Mouse (Mus musculus): Measurements from ENCODE around the gene Olfr688. TPM values are rescaled to one million over a fixed set of nuclear protein-coding genes. Genes with fewer than 3 reads are reported as not detected.

The Olfr688 gene
- not detected for polyA plus RNA-seq (2012; fragmentation: generic; extraction: Trizol)

DNA sequence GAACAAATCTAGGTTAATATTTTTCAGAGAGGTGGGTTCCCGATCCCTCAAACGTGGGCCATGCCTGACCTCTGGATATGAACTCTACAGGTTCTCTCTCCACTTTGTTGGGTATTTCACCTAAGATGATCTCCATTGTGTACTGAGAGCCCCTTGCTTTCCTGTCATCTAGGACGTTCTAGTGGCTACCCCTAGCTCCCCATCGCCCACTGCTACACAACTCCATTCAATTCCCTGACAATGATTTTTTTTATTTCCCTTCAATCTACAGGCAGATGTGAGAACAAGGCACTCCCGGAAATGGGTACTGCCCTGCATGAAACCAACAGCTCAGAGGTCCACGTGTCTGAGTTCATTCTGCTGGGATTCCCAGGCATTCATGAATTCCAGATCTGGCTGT lies at the start of gene Olfr688:
TSS of gene Olfr688 (plus strand) at position 301 of the 400 bp plus-strand sequence.
- no peak within 1 kb of the TSS for H3K4me2 ChIP-seq (ENCODE audit: low read depth)
- H3K79me2 ChIP-seq (ENCODE audit: control insufficient read depth, insufficient read depth): no peaks in the 10 kb centered on the region
- H3ac ChIP-seq (ENCODE audit: control insufficient read depth, insufficient read length): no peak within 1 kb of the TSS
- no peaks in the 10 kb centered on the region for H3K27me3 ChIP-seq (ENCODE audit: control insufficient read depth, insufficient read depth, insufficient read length)
- H3K36me3 ChIP-seq (ENCODE audit: control insufficient read depth, insufficient read depth): no peaks in the 10 kb centered on the region
- TF ChIP-seq TCF3 (IDR thresholded peaks at IDR 0.05; ENCODE audit: insufficient read length, low read depth): no peak
- no peak for TF ChIP-seq E2F4 (IDR thresholded peaks at IDR 0.05; ENCODE audit: insufficient read depth)
- TF ChIP-seq CEBPB (IDR thresholded peaks at IDR 0.05; ENCODE audit: insufficient read depth, poor library complexity, severe bottlenecking): no peak
- no peak for TF ChIP-seq MYOG (IDR thresholded peaks at IDR 0.05; ENCODE audit: control insufficient read depth in 1 of 3, insufficient read depth in 1 of 3, insufficient read length in 2 of 3, low read depth in 2 of 3)
- no peak for TF ChIP-seq POLR2AphosphoS2 (IDR thresholded peaks at IDR 0.05; ENCODE audit: insufficient read length, low read depth)
- TF ChIP-seq REST (IDR thresholded peaks at IDR 0.05; ENCODE audit: insufficient read depth, insufficient read length): no peak
- no peak for TF ChIP-seq USF1 (IDR thresholded peaks at IDR 0.05; ENCODE audit: low read depth)
- TF ChIP-seq TCF12 (IDR thresholded peaks at IDR 0.05; ENCODE audit: insufficient read depth, poor library complexity, severe bottlenecking): no peak
- TF ChIP-seq MYOD1 (IDR thresholded peaks at IDR 0.05; ENCODE audit: control insufficient read depth in 1 of 3, insufficient read length in 2 of 3, low read depth in 2 of 3): no peak
- no peak for TF ChIP-seq MAX (IDR thresholded peaks at IDR 0.05; ENCODE audit: low read depth)
- TF ChIP-seq POLR2A (IDR thresholded peaks at IDR 0.05; ENCODE audit: insufficient read length, low read depth): no peak
- TF ChIP-seq SRF (IDR thresholded peaks at IDR 0.05; ENCODE audit: control insufficient read depth, insufficient read length, low read depth): no peak
- no peak within 1 kb of the TSS for H3K4me3 ChIP-seq

DNA sequence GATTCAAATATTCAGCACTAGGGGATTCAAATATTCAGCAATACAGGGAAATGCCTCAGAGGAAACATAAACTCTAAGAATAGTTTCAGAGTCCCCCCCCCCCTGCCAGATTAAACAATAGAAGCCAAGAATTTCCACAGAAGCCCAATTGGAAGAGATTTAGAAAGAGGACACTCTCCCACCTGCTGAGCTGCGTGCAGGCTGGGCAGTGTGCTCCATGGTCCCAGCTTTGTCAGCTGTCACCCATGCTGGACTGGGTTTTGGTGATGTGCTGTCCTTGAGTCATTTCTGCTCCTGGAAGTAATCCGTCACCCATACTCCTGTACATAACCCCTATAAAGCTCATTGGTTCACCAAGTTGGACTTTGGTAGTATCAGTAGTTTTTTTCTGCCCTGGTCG lies 40.2 kb upstream of the Olfr688 start:
- Histone ChIP-seq H3K36me3 (ENCODE audit: control insufficient read depth, insufficient read depth) (no peaks in the 10 kb centered on the region), H3K4me2 (ENCODE audit: low read depth) (no peak overlapping the region), H3K4me3 (no peak overlapping the region), H3ac (ENCODE audit: control insufficient read depth, insufficient read length) (no peak overlapping the region), H3K27me3 (ENCODE audit: control insufficient read depth, insufficient read depth, insufficient read length) (no peaks in the 10 kb centered on the region), H3K79me2 (ENCODE audit: control insufficient read depth, insufficient read depth) (no peaks in the 10 kb centered on the region)
- no peak for TF ChIP-seq TCF3 (IDR thresholded peaks at IDR 0.05; ENCODE audit: insufficient read length, low read depth)
- no peak for TF ChIP-seq POLR2AphosphoS2 (IDR thresholded peaks at IDR 0.05; ENCODE audit: insufficient read length, low read depth)
- TF ChIP-seq POLR2A (IDR thresholded peaks at IDR 0.05; ENCODE audit: insufficient read length, low read depth): no peak
- no peak for TF ChIP-seq USF1 (IDR thresholded peaks at IDR 0.05; ENCODE audit: low read depth)
- TF ChIP-seq CEBPB (IDR thresholded peaks at IDR 0.05; ENCODE audit: insufficient read depth, poor library complexity, severe bottlenecking): no peak
- no peak for TF ChIP-seq MAX (IDR thresholded peaks at IDR 0.05; ENCODE audit: low read depth)
- no peak for TF ChIP-seq E2F4 (IDR thresholded peaks at IDR 0.05; ENCODE audit: insufficient read depth)
- no peak for TF ChIP-seq TCF12 (IDR thresholded peaks at IDR 0.05; ENCODE audit: insufficient read depth, poor library complexity, severe bottlenecking)
- no peak for TF ChIP-seq SRF (IDR thresholded peaks at IDR 0.05; ENCODE audit: control insufficient read depth, insufficient read length, low read depth)
- TF ChIP-seq MYOG (IDR thresholded peaks at IDR 0.05; ENCODE audit: control insufficient read depth in 1 of 3, insufficient read depth in 1 of 3, insufficient read length in 2 of 3, low read depth in 2 of 3): no peak

DNA sequence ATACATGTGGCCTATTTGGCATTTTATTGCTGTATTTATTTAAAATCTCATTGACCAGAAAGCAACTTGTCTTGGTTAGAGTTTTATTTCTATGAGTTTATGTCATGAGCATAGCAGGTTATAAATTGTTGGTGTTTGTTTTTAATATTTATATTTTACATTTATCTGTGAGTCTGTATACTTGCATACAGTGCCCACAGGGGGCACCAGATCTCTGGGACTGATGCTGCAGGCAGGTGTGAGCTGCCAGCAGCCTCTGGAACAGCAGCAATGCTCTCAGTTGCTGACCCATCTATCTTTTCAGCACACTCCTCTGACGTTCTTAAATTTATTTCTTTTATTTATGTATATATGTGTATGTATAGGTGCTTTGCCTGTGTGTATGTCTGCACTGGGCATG lies 39.7 kb upstream of the Olfr688 start:
- H3ac ChIP-seq (ENCODE audit: control insufficient read depth, insufficient read length): no peak overlapping the region
- H3K36me3 ChIP-seq (ENCODE audit: control insufficient read depth, insufficient read depth): no peaks in the 10 kb centered on the region
- TF ChIP-seq REST (IDR thresholded peaks at IDR 0.05; ENCODE audit: insufficient read depth, insufficient read length) (no peak), MYOD1 (IDR thresholded peaks at IDR 0.05; ENCODE audit: control insufficient read depth in 1 of 3, insufficient read length in 2 of 3, low read depth in 2 of 3) (no peak), CEBPB (IDR thresholded peaks at IDR 0.05; ENCODE audit: insufficient read depth, poor library complexity, severe bottlenecking) (no peak), E2F4 (IDR thresholded peaks at IDR 0.05; ENCODE audit: insufficient read depth) (no peak), POLR2A (IDR thresholded peaks at IDR 0.05; ENCODE audit: insufficient read length, low read depth) (no peak), MYOG (IDR thresholded peaks at IDR 0.05; ENCODE audit: control insufficient read depth in 1 of 3, insufficient read depth in 1 of 3, insufficient read length in 2 of 3, low read depth in 2 of 3) (no peak), TCF12 (IDR thresholded peaks at IDR 0.05; ENCODE audit: insufficient read depth, poor library complexity, severe bottlenecking) (no peak), TCF3 (IDR thresholded peaks at IDR 0.05; ENCODE audit: insufficient read length, low read depth) (no peak)

DNA sequence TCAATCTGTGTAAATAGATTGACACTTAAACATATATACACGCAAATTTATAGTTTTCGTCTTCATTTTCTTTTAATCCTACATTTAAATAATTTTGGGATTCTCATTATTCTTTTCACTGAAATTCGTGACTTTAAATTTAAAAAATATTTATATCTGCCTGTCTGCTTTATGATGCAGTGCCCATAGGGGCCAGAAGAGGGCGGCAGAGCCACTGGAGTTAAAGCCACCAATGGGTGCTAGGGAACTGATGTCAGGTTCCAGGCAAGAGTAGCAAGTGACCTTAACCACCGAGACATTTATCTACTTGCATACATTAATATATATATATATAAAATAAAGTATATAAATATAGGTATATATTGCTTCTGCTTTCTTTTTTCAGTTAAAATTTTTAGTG lies 31.2 kb upstream of the Olfr688 start:
- no peaks in the 10 kb centered on the region for H3K36me3 ChIP-seq (ENCODE audit: control insufficient read depth, insufficient read depth)
- H3K4me2 ChIP-seq (ENCODE audit: low read depth): no peak overlapping the region

More for the DNA sequence above, 39.7 kb upstream of the Olfr688 start:
- no peaks in the 10 kb centered on the region for H3K27me3 ChIP-seq (ENCODE audit: control insufficient read depth, insufficient read depth, insufficient read length)
- no peak overlapping the region for H3K4me2 ChIP-seq (ENCODE audit: low read depth)
- H3K79me2 ChIP-seq (ENCODE audit: control insufficient read depth, insufficient read depth): no peaks in the 10 kb centered on the region
- H3K4me3 ChIP-seq: no peak overlapping the region

More for the DNA sequence above, 31.2 kb upstream of the Olfr688 start:
- Histone ChIP-seq H3K4me3 (no peak overlapping the region), H3K79me2 (ENCODE audit: control insufficient read depth, insufficient read depth) (no peaks in the 10 kb centered on the region), H3K27me3 (ENCODE audit: control insufficient read depth, insufficient read depth, insufficient read length) (no peaks in the 10 kb centered on the region), H3ac (ENCODE audit: control insufficient read depth, insufficient read length) (no peak overlapping the region)
- no peak for TF ChIP-seq TCF3 (IDR thresholded peaks at IDR 0.05; ENCODE audit: insufficient read length, low read depth)
- no peak for TF ChIP-seq CEBPB (IDR thresholded peaks at IDR 0.05; ENCODE audit: insufficient read depth, poor library complexity, severe bottlenecking)
- no peak for TF ChIP-seq MYOG (IDR thresholded peaks at IDR 0.05; ENCODE audit: control insufficient read depth in 1 of 3, insufficient read depth in 1 of 3, insufficient read length in 2 of 3, low read depth in 2 of 3)
- no peak for TF ChIP-seq MYOD1 (IDR thresholded peaks at IDR 0.05; ENCODE audit: control insufficient read depth in 1 of 3, insufficient read length in 2 of 3, low read depth in 2 of 3)
- no peak for TF ChIP-seq MAX (IDR thresholded peaks at IDR 0.05; ENCODE audit: low read depth)
- no peak for TF ChIP-seq REST (IDR thresholded peaks at IDR 0.05; ENCODE audit: insufficient read depth, insufficient read length)
- no peak for TF ChIP-seq POLR2AphosphoS2 (IDR thresholded peaks at IDR 0.05; ENCODE audit: insufficient read length, low read depth)
- TF ChIP-seq TCF12 (IDR thresholded peaks at IDR 0.05; ENCODE audit: insufficient read depth, poor library complexity, severe bottlenecking): no peak
- TF ChIP-seq USF1 (IDR thresholded peaks at IDR 0.05; ENCODE audit: low read depth): no peak
- no peak for TF ChIP-seq E2F4 (IDR thresholded peaks at IDR 0.05; ENCODE audit: insufficient read depth)
- no peak for TF ChIP-seq POLR2A (IDR thresholded peaks at IDR 0.05; ENCODE audit: insufficient read length, low read depth)

Measured in myocyte (in vitro differentiated cells).